Mouse (Mus musculus): ENCODE data around the gene Fhod1. TPM values are rescaled to one million over a fixed set of nuclear protein-coding genes. Genes with fewer than 3 reads are reported as not detected.

The Fhod1 gene
- polyA plus RNA-seq, 1 experiment: 58.1 TPM

DNA sequence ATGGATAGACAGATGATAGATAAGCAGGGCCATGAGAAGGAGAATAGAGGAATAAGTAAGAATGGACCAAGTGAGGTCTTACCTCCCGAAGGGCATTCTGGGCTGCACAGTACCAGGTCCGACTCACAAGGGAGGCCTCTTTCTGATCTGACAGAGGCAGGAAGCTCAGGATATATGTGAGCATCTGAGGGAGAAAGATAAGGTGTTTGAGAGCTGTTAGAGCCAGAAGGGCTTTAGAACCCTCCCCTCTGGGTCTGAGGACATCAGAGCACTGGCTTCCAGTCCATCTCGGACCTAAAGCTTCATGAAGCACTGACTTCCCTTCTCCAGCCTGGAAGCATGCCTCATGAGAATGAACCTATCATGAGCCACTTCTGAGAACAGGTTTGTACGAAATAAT lies 24.6 kb downstream of the Fhod1 start:
- 83% methylated on average over 4 of the region's 4 CpGs for WGBS
- Histone ChIP-seq H3K4me1 (ENCODE audit: control insufficient read depth, insufficient read depth, insufficient read length) (peaks cover 9% of the 10 kb centered on the region; the same call in 1 of the 2 replicates), H3K4me3 (ENCODE audit: extremely low read depth, insufficient read depth, insufficient read length) (no peak overlapping the region), H3K27me3 (ENCODE audit: control insufficient read depth, insufficient read depth, low read length) (no peaks in the 10 kb centered on the region), H3K27ac (ENCODE audit: insufficient read depth, low read length) (no peak overlapping the region), H3K36me3 (ENCODE audit: control insufficient read depth, insufficient read depth, low read length) (peaks cover 2% of the 10 kb centered on the region)
- TF ChIP-seq POLR2A (IDR thresholded peaks at IDR 0.05; ENCODE audit: low read depth, low read length) (no peak), CTCF (IDR thresholded peaks at IDR 0.05; ENCODE audit: extremely low read depth, insufficient read depth, insufficient read length, insufficient replicate concordance) (no peak)
- no peak for DNase-seq (ENCODE audit: low read depth in 1 of 2, low spot score in 2 of 2)

DNA sequence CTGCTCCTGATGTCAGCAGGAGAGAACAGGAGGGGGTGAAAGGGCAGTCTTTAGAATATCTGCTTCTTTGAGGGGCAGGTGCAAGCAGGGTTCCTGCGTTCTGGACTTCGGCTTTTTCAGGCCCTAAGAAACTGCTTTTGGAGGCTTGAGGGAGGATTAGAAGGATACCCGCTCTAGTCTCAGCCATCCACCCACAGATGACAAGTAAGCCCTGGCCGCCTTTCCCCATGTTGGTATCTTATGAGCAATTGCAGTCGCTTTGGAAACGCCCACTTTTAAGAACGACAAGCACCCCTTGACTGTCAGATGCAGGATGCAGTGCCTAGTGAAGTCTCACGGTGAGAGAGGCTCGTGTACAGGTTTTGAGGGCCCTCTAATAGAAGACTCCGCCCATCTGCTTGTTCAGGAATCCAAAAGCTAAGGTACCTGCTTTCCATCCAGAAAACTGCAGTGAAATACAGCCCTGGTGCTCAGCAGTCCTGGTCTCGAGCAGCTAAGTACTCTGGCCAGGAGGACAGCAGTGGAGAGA lies 29.0 kb downstream of the Fhod1 start:
- no peak overlapping the region for H3K27ac ChIP-seq (ENCODE audit: insufficient read depth, low read length)
- H3K36me3 ChIP-seq (ENCODE audit: control insufficient read depth, insufficient read depth, low read length): peaks cover 11% of the 10 kb centered on the region
- H3K4me3 ChIP-seq (ENCODE audit: extremely low read depth, insufficient read depth, insufficient read length): no peak overlapping the region
- H3K4me1 ChIP-seq (ENCODE audit: control insufficient read depth, insufficient read depth, insufficient read length): no peaks in the 10 kb centered on the region
- DNase-seq (ENCODE audit: low read depth in 1 of 2, low spot score in 2 of 2): no peak
- no peak for TF ChIP-seq CTCF (IDR thresholded peaks at IDR 0.05; ENCODE audit: extremely low read depth, insufficient read depth, insufficient read length, insufficient replicate concordance)
- TF ChIP-seq POLR2A (IDR thresholded peaks at IDR 0.05; ENCODE audit: low read depth, low read length): no peak
- WGBS: 93% methylated on average over 11 of the region's 11 CpGs
- no peaks in the 10 kb centered on the region for H3K27me3 ChIP-seq (ENCODE audit: control insufficient read depth, insufficient read depth, low read length)

DNA sequence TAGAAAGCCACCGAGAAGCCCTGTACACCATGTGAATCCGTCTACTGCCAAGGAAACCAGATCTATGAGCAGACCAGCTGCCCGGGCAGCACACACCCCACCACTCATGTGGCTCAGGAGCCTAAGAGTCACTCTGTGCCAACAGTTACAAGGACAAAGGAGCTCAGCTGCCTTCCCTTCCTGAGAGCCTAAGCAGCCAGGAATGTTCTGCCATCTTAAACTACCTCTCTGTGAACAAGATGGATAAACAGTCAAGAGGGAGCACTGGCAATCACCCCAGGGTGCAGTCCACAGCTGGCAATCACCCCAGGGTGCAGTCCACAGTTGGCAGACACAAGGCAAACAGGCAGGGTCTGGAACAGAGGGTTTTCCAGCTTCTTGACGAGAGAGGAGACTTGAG lies 29.8 kb downstream of the Fhod1 start:
- no peak overlapping the region for H3K4me3 ChIP-seq (ENCODE audit: extremely low read depth, insufficient read depth, insufficient read length)
- no peak overlapping the region for H3K27ac ChIP-seq (ENCODE audit: insufficient read depth, low read length)
- no peak for DNase-seq (ENCODE audit: low read depth in 1 of 2, low spot score in 2 of 2)
- H3K36me3 ChIP-seq (ENCODE audit: control insufficient read depth, insufficient read depth, low read length): peaks cover 15% of the 10 kb centered on the region
- TF ChIP-seq CTCF (IDR thresholded peaks at IDR 0.05; ENCODE audit: extremely low read depth, insufficient read depth, insufficient read length, insufficient replicate concordance) (no peak), POLR2A (IDR thresholded peaks at IDR 0.05; ENCODE audit: low read depth, low read length) (no peak)
- no peaks in the 10 kb centered on the region for H3K27me3 ChIP-seq (ENCODE audit: control insufficient read depth, insufficient read depth, low read length)
- 91% methylated on average over 4 of the region's 4 CpGs for WGBS
- H3K4me1 ChIP-seq (ENCODE audit: control insufficient read depth, insufficient read depth, insufficient read length): no peaks in the 10 kb centered on the region

DNA sequence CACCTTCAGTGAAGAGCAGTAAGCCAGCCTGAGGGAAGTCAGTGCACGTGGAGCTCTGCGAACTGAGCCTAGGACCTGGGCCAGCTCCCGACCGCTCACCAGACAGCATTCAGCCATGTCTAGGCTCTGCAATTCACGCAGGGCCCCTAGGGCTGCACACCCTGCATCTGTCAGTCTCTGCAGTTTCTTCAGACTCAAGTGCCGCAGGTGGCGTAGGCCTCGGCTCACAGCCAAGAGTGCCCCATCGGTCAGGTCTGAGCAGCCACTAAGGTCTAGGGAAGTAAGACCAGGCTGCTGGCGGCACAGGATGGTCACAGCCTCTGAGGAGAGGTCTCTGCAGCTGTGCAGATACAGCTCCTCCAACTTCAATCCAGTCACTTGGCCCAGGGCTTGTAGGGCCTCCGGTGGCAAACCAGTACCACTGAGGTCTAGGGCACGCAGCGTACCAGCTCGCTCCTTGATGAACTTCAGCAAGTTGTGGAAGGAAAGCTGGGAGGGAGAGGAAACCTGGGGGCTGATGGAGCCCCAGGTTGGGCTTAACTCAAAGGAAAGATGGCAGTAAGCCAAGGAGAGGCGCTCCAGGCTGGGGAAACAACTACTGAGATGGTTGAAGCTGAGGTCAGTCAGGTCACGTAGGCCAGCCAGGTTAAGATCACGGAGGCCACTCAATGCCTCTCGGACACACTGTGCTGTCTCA lies 32.5 kb downstream of the Fhod1 start:
- H3K27me3 ChIP-seq (ENCODE audit: control insufficient read depth, insufficient read depth, low read length): no peaks in the 10 kb centered on the region
- H3K36me3 ChIP-seq (ENCODE audit: control insufficient read depth, insufficient read depth, low read length): peaks cover 19% of the 10 kb centered on the region
- DNase-seq (ENCODE audit: low read depth in 1 of 2, low spot score in 2 of 2): no peak
- H3K27ac ChIP-seq (ENCODE audit: insufficient read depth, low read length): no peak overlapping the region
- H3K4me1 ChIP-seq (ENCODE audit: control insufficient read depth, insufficient read depth, insufficient read length): no peaks in the 10 kb centered on the region
- no peak overlapping the region for H3K4me3 ChIP-seq (ENCODE audit: extremely low read depth, insufficient read depth, insufficient read length)
- 94% methylated on average over 18 of the region's 18 CpGs for WGBS
- TF ChIP-seq POLR2A (IDR thresholded peaks at IDR 0.05; ENCODE audit: low read depth, low read length) (no peak), CTCF (IDR thresholded peaks at IDR 0.05; ENCODE audit: extremely low read depth, insufficient read depth, insufficient read length, insufficient replicate concordance) (no peak)

DNA sequence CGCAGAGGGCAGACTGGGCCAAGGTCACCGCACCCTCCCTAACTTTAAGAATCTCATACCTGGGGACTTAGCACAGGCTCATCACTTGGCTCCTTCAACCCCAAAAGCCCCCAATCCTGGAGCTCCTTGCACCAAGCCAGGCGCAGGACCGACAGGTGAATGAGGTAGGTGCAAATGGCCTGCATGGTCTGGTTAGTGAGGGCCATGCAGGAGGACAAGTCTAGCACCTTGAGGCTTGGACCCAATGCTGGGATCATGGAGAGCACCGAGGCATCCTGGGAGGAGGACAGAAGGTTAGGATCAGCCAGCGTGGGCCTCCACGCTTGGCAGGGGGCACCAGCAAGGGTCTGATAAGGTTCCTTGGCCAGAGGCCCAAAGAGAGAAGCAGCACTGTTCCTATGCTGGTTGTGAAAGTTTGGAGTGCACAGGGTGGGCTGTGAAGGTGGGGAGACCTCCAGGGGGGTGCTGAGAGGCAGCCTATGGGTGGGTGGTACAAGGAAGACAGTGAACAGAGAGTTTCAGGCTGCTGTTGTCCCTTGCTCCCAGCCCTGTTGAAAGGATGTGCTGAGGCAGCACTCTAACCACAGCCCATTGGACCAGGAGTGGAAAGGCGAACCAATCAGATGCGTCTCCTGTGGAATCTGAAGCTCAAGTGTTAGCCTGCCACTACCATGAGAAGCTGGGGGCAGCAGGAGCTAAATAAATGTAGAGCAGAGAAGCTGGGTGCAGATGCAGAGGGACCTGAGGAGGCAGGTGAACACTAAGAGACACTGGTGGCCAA lies 33.9 kb downstream of the Fhod1 start:
- no peak overlapping the region for H3K27ac ChIP-seq (ENCODE audit: insufficient read depth, low read length)
- DNase-seq (ENCODE audit: low read depth in 1 of 2, low spot score in 2 of 2): no peak
- no peaks in the 10 kb centered on the region for H3K27me3 ChIP-seq (ENCODE audit: control insufficient read depth, insufficient read depth, low read length)
- H3K36me3 ChIP-seq (ENCODE audit: control insufficient read depth, insufficient read depth, low read length): peaks cover 19% of the 10 kb centered on the region
- no peak overlapping the region for H3K4me3 ChIP-seq (ENCODE audit: extremely low read depth, insufficient read depth, insufficient read length)
- H3K4me1 ChIP-seq (ENCODE audit: control insufficient read depth, insufficient read depth, insufficient read length): no peaks in the 10 kb centered on the region
- WGBS: 94% methylated on average over 9 of the region's 9 CpGs
- TF ChIP-seq POLR2A (IDR thresholded peaks at IDR 0.05; ENCODE audit: low read depth, low read length) (no peak), CTCF (IDR thresholded peaks at IDR 0.05; ENCODE audit: extremely low read depth, insufficient read depth, insufficient read length, insufficient replicate concordance) (no peak)

DNA sequence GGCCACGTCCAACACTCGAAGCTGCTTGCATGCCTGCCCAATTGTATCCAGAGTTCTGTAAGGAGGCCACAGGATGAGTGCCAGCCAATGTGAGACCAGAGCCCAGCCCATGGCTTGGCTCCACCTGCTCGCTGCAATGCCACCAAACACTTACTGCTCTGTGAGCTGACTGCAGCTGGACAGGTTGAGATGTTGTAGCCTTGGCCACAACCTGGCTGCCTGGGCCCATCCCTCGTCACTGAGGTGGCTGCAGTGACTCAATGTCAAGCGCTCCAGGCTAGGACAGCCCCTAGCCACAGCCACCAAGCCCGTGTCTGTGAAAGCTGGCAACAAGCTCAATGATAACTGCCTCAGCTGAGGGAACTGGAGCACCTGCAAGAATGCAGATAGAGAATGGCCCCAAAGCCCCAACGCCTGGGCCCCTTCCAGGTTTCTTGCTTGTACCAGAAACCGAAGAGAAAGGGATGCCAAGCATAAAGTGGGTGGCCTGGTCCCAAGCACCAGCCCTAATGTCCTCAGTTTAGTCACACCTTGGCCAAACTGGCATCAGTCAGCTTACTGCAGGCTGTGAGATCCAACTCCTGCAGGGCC lies 34.8 kb downstream of the Fhod1 start:
- no peaks in the 10 kb centered on the region for H3K4me1 ChIP-seq (ENCODE audit: control insufficient read depth, insufficient read depth, insufficient read length)
- H3K27ac ChIP-seq (ENCODE audit: insufficient read depth, low read length): no peak overlapping the region
- DNase-seq (ENCODE audit: low read depth in 1 of 2, low spot score in 2 of 2): no peak
- no peaks in the 10 kb centered on the region for H3K27me3 ChIP-seq (ENCODE audit: control insufficient read depth, insufficient read depth, low read length)
- no peak for TF ChIP-seq POLR2A (IDR thresholded peaks at IDR 0.05; ENCODE audit: low read depth, low read length)
- TF ChIP-seq CTCF (IDR thresholded peaks at IDR 0.05; ENCODE audit: extremely low read depth, insufficient read depth, insufficient read length, insufficient replicate concordance): no peak
- no peak overlapping the region for H3K4me3 ChIP-seq (ENCODE audit: extremely low read depth, insufficient read depth, insufficient read length)
- H3K36me3 ChIP-seq (ENCODE audit: control insufficient read depth, insufficient read depth, low read length): peaks cover 20% of the 10 kb centered on the region
- WGBS: 87% methylated on average over 8 of the region's 8 CpGs

Measured in spleen, adult 2 months (tissue).